Mouse (Mus musculus) stomach, postnatal 0 days (tissue): Measurements from ENCODE around the gene Pdlim1.

Experiments
- CTCF ChIP-seq: IDR thresholded peaks from 2 replicates; pipeline ENCODE4 v1.5.1; 2016; ENCODE audit warnings: antibody characterized with exemption, low read depth, mild to moderate bottlenecking, moderate library complexity
- EP300 ChIP-seq: optimal IDR thresholded peaks from 2 replicates; pipeline ENCODE3; 2016; ENCODE audit warnings: antibody characterized with exemption

DNA sequence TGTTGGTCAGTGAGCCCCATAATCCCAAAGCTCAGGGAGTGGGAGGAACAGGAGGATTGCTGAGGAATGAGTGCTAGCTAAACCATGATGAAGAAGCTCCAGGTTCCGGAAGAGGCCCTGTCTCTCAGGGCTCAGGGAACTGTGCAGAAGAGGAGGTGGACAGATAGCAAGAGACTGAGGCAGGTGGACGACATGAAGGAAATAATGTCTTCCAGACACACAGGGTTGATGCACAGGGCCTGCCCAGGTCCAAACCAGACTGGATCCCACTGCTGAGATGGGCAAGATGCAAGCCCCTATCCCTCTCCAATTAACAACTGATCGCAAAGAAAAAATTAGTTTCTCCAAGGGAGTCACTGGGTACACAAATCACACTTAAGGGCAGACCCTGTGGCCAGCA, 16.9 kb downstream of the Pdlim1 start:
- no peak for TF ChIP-seq CTCF
- no peak for TF ChIP-seq EP300
